Mouse (Mus musculus) spleen, adult 2 months (tissue): ENCODE measurements around the gene Mcm5.

ENCODE experiments used
- CTCF ChIP-seq: fragments of 200-500 bp; IDR thresholded peaks from 2 replicates; pipeline ENCODE4 v1.5.1; 2011; ENCODE audit warnings: mild to moderate bottlenecking, inconsistent platforms; ENCODE audit not compliant: insufficient read depth, insufficient read length, insufficient replicate concordance; ENCODE audit errors: extremely low read depth
- POLR2A ChIP-seq: fragments of 200-500 bp; IDR thresholded peaks from 2 replicates; pipeline ENCODE4 v1.6.1; 2011; ENCODE audit warnings: low read depth, low read length, inconsistent platforms

GRCm38 (mm10) chr8:75087127-75087526, 22.2 kb upstream of the Mcm5 start:
- TF ChIP-seq CTCF (no peak), POLR2A (no peak)
